Mouse (Mus musculus) cerebellum, adult 9-10 months (tissue): ENCODE measurements around the gene Egflam.

ENCODE experiments used
- DNase-seq: peaks from one replicate; pipeline ENCODE4 v3.0.0; 2022

Gene Egflam

DNA sequence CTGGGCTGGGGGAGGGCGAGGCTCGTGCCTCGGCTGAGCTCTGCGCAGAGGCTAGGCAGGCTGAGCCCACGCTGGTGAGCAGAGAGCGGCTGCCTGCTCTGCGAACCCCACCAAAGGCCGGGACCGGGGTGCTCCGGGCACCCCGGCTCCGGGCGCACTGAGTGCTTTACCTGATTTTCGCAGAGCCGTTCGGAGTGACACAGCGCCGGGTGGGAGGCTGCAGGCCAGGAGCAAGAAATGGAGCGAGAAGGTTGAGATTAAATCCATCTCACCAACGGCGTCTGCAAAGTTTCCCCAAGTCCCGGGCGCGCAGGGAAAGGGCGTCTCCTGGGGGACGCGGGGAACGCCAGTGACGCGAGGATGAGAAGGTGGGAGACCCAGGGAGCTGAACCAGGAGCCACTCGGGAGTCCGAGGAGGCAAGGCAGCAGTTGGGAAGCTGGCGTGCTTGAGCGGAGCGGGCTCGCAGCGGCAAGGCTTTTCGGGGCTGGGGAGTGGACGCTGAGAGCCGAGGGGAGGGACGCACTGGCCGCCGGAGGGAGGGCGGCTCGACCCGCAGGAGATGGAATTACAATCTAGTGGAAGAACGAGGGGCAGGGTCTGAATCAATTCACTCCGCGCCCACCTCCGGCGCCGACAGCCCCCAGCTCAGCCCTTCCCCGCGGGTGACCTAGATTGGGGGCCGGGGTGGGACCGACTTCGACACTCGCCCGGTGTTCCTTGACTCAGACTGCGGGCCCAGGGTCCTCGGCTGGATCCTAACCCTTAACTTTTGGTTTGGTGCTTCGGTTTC lies at the start of gene Egflam:
Egflam (minus strand) TSS at position 578 of the 791 bp plus-strand sequence.
- DNase-seq = no peak

GRCm38 (mm10) chr15:7443396-7444315 lies 45.5 kb upstream of the Egflam start:
- peak; percentile 3 for DNase-seq

DNA sequence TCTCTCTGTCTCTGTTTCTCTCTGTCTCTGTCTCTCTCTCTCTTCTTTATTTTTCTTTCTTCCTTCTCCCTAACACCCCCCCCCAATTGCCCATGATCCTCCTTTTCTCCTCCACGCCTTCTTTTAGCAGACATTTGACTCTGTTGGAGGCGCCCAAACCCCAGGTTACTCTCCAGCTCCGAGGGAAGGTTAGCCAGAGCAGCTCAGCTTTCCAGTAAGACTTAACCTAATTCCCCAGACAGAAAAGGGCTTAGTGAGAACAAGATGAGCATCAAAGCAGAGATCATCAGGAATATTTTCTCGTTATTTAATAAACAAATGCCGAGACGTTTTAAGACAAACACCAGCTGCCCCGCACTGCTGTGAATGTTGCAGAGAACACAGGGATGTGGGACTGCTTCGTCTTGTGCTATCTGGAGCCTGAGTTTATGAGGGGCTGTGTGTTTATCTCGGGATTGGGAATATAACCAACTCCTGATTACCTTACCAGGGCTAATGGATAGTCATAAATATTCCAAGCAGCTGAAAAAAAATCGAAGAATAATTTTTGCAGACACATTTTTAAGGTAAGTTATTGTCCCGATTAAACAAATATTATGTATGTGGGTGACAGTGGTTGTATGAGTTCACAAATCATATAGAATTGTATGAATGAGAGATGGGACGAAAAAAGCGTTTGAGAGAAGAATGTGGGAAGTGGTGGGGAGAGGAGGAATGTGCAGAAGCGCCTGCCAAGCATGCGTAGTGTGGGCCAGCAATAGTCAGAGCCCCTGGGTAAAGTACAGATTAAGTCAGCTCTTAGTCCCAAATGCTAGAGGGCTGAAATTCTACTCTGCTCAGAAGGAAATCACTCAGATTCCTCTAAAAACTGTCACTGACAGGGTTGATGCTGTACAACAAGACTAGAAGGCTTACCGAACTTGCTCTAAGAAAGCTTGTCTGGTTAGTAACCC lies 44.2 kb upstream of the Egflam start:
- no peak for DNase-seq

DNA sequence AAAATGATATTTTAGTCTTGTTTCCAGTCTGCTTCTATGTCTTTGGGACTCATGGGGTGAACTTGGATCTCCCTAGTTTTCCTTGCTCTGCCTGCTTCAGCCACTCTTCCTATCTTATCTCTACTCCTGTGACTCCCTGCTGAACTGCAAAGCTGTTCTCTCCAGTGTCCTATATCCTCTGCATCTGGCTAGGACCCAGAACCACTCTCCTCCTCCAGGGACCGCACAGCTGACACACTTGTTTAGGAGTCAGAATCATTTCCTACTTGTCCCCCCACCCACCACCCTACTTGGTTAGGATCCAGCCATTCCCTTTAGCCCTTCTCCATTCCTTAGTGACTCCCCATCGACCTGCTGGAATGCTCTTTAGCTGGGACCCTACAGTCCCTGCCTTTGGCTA lies 26.1 kb upstream of the Egflam start:
- DNase-seq = no peak

DNA sequence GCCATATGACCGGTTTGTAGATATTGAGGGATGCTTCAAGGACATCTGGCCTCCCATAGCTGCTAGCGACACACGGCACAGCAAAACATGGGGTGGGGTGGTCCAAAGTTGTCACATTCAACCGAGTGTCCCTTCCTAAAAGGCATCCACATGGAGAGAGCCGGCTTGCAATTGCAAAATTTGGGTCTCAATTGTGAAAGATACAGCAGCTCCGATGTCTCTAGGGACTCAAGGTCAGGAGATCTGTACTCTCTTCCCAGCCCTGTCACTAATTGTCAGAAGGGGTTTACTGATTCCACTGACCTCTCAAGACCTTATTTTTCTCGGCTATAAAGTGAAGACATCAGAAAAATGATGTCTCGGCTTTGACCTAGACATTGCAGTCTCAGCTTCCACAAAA lies 6.3 kb upstream of the Egflam start:
- DNase-seq = no peak

DNA sequence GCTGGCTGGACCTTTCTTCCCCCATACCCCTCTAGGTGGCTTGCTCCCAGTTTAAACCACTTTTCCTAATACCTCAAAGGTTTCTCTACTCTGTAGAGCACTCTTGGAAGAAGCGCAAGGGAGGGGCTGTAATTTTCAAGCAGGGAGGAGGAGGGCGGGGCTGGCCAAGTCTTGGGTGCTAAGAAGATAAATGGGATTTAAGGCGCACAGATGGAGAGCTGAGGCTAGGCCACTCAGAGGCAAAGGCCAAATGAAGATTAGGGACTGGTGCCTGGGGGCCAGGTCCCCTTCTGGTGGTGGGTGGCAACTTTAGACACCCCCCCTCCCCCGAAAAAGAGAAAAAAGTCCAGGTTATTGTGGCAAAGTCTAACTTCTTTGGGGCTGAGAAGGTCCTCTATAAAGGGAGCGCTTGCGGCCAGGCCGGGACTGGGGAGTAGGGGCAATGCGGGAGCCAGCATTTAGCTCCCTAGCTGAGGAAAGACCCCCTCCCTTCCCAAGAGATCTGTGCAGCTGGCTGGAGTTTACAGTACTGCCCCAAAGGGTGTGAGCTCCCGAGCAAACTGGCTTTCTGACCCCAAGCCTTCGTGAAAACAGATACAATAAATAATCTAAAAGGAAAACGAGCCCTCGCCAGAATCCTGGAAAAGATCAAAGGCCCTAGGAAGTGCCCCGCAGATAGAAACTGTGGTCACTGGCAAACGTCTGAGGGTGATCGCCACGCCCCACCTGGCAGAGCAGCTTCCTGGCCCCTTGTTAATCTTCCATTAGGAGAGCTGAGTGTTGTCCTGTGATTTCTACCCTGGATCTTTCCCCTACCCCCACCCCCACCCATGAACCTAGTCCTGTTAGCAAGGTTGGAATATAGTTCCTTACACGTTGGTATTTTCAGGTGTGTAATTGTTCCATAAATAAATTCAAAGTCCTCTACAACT lies 680 bp upstream of the Egflam start:
- DNase-seq = no peak

DNA sequence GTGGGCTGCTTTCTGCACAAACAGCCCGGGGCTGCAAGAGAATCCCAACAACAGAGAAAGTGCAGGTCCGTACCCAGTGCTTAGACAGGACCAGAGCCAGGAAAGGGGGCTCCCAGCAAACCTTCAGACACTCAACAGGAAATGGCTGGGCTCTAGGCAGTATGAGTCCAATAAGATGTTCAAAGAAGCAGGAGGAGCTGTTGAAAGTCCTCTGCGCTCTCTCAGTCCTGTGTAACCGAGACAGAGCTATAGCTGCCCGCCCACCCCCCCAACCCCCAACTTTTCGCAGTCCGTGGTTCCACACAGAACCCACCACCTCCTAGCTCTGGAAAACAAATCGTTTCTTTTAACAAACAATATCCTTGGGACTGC lies 763 bp downstream of the Egflam start:
- DNase-seq = no peak

DNA sequence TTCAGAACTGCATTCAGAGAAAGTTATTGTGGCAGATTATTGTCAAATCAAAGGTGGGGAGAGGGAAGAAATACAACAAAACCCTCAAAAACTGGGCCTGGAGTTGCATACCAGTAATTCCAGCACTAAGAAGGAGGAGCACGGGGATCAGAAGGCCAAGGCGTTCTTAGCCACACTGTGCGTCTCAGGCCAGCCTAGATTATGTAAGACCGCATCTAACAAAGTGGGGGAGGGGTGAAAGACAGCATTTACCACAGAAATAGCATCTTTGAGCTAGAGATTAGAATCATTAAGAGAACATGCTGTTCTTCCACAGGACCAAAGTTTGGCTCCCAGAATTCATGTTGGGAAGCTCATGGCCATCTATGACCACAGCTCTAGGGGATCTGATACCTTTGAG lies 14.8 kb downstream of the Egflam start:
- no peak for DNase-seq

GRCm38 (mm10) chr15:7382457-7382856 lies 15.7 kb downstream of the Egflam start:
- no peak for DNase-seq

GRCm38 (mm10) chr15:7352635-7353051 lies 45.6 kb downstream of the Egflam start:
- DNase-seq = no peak

GRCm38 (mm10) chr15:7340703-7341309 lies 57.4 kb downstream of the Egflam start:
- no peak for DNase-seq

DNA sequence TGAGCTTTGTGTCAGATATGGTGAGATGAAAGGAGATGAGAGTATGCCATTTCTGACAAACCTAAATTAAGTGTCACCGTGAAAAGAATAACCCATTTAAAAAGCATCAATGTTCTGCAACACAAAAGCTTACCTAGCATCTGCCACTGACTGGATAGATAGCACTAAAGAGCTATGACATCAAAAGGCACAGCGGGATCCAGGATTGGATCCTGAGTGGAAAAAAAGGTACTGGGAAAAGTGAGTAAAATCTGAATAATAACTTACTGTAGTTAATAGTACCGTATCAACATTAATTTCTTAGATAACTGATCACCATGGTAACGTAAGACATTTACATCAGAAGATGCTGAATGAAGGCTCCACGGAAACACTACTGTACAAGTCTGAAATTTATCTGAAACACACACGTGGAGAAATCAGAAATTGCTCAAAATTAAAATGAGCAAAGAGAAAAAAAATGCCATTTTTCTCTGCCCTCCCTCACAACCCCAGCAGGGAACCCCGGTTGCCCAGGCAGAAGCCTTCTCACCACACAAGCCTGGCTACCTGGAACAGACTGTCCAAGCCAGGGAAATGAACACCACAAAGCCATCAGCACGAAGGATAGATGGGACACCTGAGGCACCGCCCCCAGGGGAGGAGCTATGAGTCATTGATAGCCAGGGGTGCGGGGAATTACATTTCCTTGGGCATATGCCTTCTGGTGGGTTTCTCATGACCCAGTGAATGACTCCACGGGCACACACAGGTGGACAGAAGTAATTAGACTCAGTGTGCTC lies 63.5 kb downstream of the Egflam start:
- no peak for DNase-seq

GRCm38 (mm10) chr15:7332875-7333274 lies 65.3 kb downstream of the Egflam start:
- no peak for DNase-seq

DNA sequence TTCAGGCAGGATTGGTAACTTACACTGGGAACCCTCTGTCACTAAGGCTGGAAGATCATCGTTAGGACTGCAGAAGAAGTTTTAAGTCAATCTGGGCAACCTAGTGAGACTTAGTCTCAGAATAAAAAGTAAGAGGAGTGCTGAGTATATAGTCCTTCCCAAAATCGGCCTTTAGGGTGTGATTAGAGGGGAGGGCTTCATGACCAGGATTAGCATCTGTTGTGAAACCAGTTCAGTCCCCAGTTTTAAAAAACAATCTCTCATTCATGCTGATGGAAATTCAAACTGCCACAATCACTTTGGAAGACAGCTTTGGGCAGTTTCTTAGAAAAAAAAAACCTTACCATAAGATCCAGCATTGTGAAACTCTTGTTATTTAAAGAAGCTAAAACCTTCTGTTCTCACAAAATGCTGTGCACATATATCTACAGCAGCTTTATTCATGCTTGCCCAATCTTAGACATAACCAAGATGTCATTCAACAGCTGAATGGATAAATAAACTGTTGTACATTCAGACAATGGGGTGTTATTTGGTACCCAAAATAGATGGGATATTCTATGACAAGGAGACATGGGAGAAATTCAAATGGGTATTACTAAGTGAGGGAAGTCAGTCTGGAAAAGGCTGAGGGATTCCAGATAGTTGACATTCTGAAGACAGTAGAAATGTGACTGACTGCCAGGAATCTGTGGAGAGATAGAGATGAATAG lies 75.4 kb downstream of the Egflam start:
- no peak for DNase-seq

DNA sequence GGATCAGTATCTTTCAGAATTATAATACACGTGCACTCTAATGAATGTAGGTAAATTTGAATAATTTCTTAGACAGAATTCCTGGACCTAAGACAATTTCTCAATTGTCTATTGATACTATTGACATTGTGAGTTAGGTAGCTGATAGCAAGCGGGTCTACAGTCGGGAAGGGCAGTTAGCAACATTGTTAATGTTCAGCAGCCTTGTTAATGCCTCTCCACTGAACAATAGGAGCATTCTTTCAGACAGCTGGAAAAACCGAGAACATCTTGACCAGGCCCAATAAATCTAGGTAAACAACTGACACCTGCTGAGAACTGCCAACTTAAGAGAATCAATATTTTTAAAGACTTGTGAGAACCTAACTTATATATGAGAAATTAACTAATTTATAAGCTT lies 77.3 kb downstream of the Egflam start:
- DNase-seq = no peak

DNA sequence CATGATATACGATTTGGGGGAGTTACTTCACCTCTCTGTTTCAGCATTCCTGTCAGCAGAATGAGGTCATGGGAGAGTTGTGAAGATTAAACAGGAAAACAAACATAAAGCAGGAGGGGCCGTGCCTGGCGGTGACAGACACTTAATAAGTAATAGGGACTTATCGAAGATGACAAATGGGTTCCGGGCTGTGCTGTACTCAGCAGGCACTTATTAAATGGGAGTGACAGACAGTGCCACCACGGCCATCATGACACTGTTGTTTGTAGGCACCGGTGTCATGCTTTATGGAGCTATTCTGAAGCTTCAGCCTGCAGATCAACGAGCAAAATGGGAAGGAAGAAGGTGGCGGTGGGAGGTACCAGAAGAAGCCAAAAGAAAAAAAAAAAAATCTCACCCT lies 82.7 kb downstream of the Egflam start:
- DNase-seq = no peak

DNA sequence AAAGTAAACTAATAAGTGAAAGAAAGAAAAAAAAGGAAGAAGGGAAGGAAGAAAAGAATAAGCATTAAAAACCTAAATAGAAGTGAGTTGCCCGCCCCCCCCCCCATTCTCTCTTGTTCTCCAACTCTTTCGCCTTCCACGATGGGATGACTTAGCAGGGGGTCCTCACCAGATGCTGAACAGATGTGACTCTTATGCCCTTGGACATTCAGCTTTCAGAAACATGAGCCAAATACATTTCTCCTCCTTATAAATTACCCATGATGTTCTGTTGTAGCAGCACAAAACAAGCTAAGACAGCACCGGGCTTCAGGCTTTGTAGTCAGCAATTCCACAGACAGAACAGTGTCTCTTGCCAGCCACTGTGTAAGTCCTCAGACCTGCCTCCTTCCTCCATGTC lies 89.5 kb downstream of the Egflam start:
- DNase-seq = no peak

GRCm38 (mm10) chr15:7299892-7300291 lies 98.3 kb downstream of the Egflam start:
- DNase-seq = no peak

DNA sequence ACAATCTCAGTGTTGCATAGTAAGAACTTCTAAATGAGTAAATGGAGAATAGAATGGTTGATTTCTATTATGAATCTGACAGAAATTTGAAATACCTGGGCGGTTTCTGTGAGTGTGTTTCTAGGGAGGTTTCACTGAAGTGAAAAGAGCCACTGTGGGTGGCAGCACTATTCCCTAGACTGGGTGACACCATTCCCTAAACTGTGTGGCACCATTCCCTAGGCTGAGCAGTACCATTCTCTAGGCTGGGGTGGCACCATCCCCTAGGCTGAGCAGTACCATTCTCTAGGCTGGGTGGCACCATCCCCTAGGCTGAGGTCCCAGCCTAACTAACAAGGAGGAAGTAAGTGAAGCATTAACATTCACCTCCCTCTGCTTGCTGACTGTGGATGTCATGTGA lies 103.0 kb downstream of the Egflam start:
- no peak for DNase-seq

GRCm38 (mm10) chr15:7292854-7293253 lies 105.3 kb downstream of the Egflam start:
- no peak for DNase-seq
